Mouse (Mus musculus): ENCODE results near the gene Vmn1r176. TPM values are rescaled to one million over a fixed set of nuclear protein-coding genes. Genes with fewer than 3 reads are reported as not detected.

Vmn1r176 gene
- not detected in 2 replicates for total RNA-seq (2023)

GRCm38 (mm10) chr7:23837272-23837671 lies at the start of gene Vmn1r176:
TSS of gene Vmn1r176 (minus strand) at chr7:23837372.

GRCm38 (mm10) chr7:23866349-23866748 lies 29.2 kb upstream of the Vmn1r176 start, which contains the start of gene Vmn1r177:
TSS of gene Vmn1r177 (minus strand) at chr7:23866449.

DNA sequence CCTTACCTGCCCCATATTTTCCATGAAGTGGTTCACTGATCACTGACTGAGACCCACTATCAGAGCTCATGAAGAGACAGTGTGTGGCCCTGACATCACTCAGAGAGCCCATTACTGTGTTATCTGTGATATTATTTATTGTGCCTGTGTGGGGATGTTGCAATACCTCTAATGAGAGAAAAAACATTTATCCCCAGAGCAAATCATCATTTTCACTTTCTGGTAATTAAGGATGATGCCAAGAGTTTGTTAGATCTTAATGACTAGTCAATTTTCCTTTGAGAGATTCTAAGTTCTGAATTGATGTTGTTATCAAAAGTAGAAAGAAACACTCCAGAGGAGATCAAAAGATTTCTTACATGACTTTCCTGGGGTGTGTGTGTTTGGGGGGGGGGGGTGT lies 26.6 kb downstream of the Vmn1r176 start, which contains the start of gene Vmn1r175:
Gene Vmn1r175 (minus strand): TSS at position 101 of the 400 bp plus-strand sequence.

Other genes with a start within 250 kb of the Vmn1r176 start
- not detected in 2 replicates for gene Vmn1r170, start 231.2 kb downstream of the Vmn1r176 start, total RNA-seq (2023)
- not detected in 2 replicates for gene Vmn1r171, start 206.7 kb downstream of the Vmn1r176 start, total RNA-seq (2023)
- gene Vmn1r172, start 179.1 kb downstream of the Vmn1r176 start, total RNA-seq (2023), result not detected in 2 replicates
- not detected in 2 replicates for gene Vmn1r173, start 136.7 kb downstream of the Vmn1r176 start, total RNA-seq (2023)
- not detected in 2 replicates for gene Vmn1r174, start 85.1 kb downstream of the Vmn1r176 start, total RNA-seq (2023)
- not detected in 2 replicates for gene Vmn1r175, start 26.7 kb downstream of the Vmn1r176 start, total RNA-seq (2023)
- gene Vmn1r177, start 29.1 kb upstream of the Vmn1r176 start, total RNA-seq (2023), result not detected in 2 replicates
- gene Vmn1r178, start 54.6 kb upstream of the Vmn1r176 start, total RNA-seq (2023), result not detected in 2 replicates
- gene Vmn1r179, start 89.6 kb upstream of the Vmn1r176 start, total RNA-seq (2023), result not detected in 2 replicates
- not detected in 2 replicates for gene Vmn1r180, start 113.3 kb upstream of the Vmn1r176 start, total RNA-seq (2023)
- not detected in 2 replicates for gene Vmn1r181, start 137.2 kb upstream of the Vmn1r176 start, total RNA-seq (2023)
- gene V1rd19, start 164.3 kb upstream of the Vmn1r176 start, total RNA-seq (2023), result not detected in 2 replicates
- gene Vmn1r183, start 215.9 kb upstream of the Vmn1r176 start, total RNA-seq (2023), result not detected in 2 replicates
- gene Zfp180, start 244.6 kb upstream of the Vmn1r176 start, total RNA-seq (2023), result 14.1 and 21.8 TPM in 2 replicates